Mouse (Mus musculus): ENCODE data around the gene Scube2. TPM values are rescaled to one million over a fixed set of nuclear protein-coding genes. Genes with fewer than 3 reads are reported as not detected.

Scube2 gene
- polyA plus RNA-seq, 1 experiment, result 0.35 TPM

- Histone ChIP-seq H3K4me3 (ENCODE audit: insufficient read depth, low read length) (no peak overlapping the region), H3K4me1 (ENCODE audit: control insufficient read depth, insufficient read depth, low read length) (no peaks in the 10 kb centered on the region), H3K27ac (ENCODE audit: insufficient read depth, low read length) (no peak overlapping the region)
- TF ChIP-seq CTCF (IDR thresholded peaks at IDR 0.05; ENCODE audit: extremely low read depth, insufficient read depth, low read length) (no peak), POLR2A (IDR thresholded peaks at IDR 0.05; ENCODE audit: extremely low read depth, insufficient read depth, low read length) (no peak)
Observed at GRCm38 (mm10) chr7:109807616-109808485, 57.6 kb downstream of the Scube2 start.

GRCm38 (mm10) chr7:109804843-109805242 lies 60.6 kb downstream of the Scube2 start:
- Histone ChIP-seq H3K4me3 (ENCODE audit: insufficient read depth, low read length) (no peak overlapping the region), H3K27ac (ENCODE audit: insufficient read depth, low read length) (no peak overlapping the region), H3K4me1 (ENCODE audit: control insufficient read depth, insufficient read depth, low read length) (no peaks in the 10 kb centered on the region)
- TF ChIP-seq POLR2A (IDR thresholded peaks at IDR 0.05; ENCODE audit: extremely low read depth, insufficient read depth, low read length), result no peak
- TF ChIP-seq CTCF (IDR thresholded peaks at IDR 0.05; ENCODE audit: extremely low read depth, insufficient read depth, low read length), result peak; percentile 47

GRCm38 (mm10) chr7:109804355-109804754 lies 61.1 kb downstream of the Scube2 start:
- H3K4me3 ChIP-seq (ENCODE audit: insufficient read depth, low read length), result no peak overlapping the region
- H3K27ac ChIP-seq (ENCODE audit: insufficient read depth, low read length), result no peak overlapping the region
- TF ChIP-seq CTCF (IDR thresholded peaks at IDR 0.05; ENCODE audit: extremely low read depth, insufficient read depth, low read length) (no peak), POLR2A (IDR thresholded peaks at IDR 0.05; ENCODE audit: extremely low read depth, insufficient read depth, low read length) (no peak)
- H3K4me1 ChIP-seq (ENCODE audit: control insufficient read depth, insufficient read depth, low read length), result no peaks in the 10 kb centered on the region

- Histone ChIP-seq H3K27ac (ENCODE audit: insufficient read depth, low read length) (no peak overlapping the region), H3K4me3 (ENCODE audit: insufficient read depth, low read length) (no peak overlapping the region), H3K4me1 (ENCODE audit: control insufficient read depth, insufficient read depth, low read length) (no peaks in the 10 kb centered on the region)
- TF ChIP-seq CTCF (IDR thresholded peaks at IDR 0.05; ENCODE audit: extremely low read depth, insufficient read depth, low read length) (no peak), POLR2A (IDR thresholded peaks at IDR 0.05; ENCODE audit: extremely low read depth, insufficient read depth, low read length) (no peak)
Observed at GRCm38 (mm10) chr7:109803516-109803915, 62.0 kb downstream of the Scube2 start.

GRCm38 (mm10) chr7:109800626-109801025 lies 64.9 kb downstream of the Scube2 start:
- Histone ChIP-seq H3K4me1 (ENCODE audit: control insufficient read depth, insufficient read depth, low read length) (no peaks in the 10 kb centered on the region), H3K4me3 (ENCODE audit: insufficient read depth, low read length) (no peak overlapping the region), H3K27ac (ENCODE audit: insufficient read depth, low read length) (no peak overlapping the region)
- TF ChIP-seq CTCF (IDR thresholded peaks at IDR 0.05; ENCODE audit: extremely low read depth, insufficient read depth, low read length) (no peak), POLR2A (IDR thresholded peaks at IDR 0.05; ENCODE audit: extremely low read depth, insufficient read depth, low read length) (no peak)

- Histone ChIP-seq H3K27ac (ENCODE audit: insufficient read depth, low read length) (no peak overlapping the region), H3K4me1 (ENCODE audit: control insufficient read depth, insufficient read depth, low read length) (no peaks in the 10 kb centered on the region), H3K4me3 (ENCODE audit: insufficient read depth, low read length) (no peak overlapping the region)
- no peak for TF ChIP-seq POLR2A (IDR thresholded peaks at IDR 0.05; ENCODE audit: extremely low read depth, insufficient read depth, low read length)
- TF ChIP-seq CTCF (IDR thresholded peaks at IDR 0.05; ENCODE audit: extremely low read depth, insufficient read depth, low read length), result no peak
Observed at GRCm38 (mm10) chr7:109799168-109799567, 66.3 kb downstream of the Scube2 start.

GRCm38 (mm10) chr7:109795564-109795963 lies 69.9 kb downstream of the Scube2 start:
- TF ChIP-seq CTCF (IDR thresholded peaks at IDR 0.05; ENCODE audit: extremely low read depth, insufficient read depth, low read length) (no peak), POLR2A (IDR thresholded peaks at IDR 0.05; ENCODE audit: extremely low read depth, insufficient read depth, low read length) (no peak)
- no peaks in the 10 kb centered on the region for H3K4me1 ChIP-seq (ENCODE audit: control insufficient read depth, insufficient read depth, low read length)
- H3K27ac ChIP-seq (ENCODE audit: insufficient read depth, low read length), result no peak overlapping the region
- no peak overlapping the region for H3K4me3 ChIP-seq (ENCODE audit: insufficient read depth, low read length)

GRCm38 (mm10) chr7:109794556-109794955 lies 70.9 kb downstream of the Scube2 start:
- no peak for TF ChIP-seq POLR2A (IDR thresholded peaks at IDR 0.05; ENCODE audit: extremely low read depth, insufficient read depth, low read length)
- no peak for TF ChIP-seq CTCF (IDR thresholded peaks at IDR 0.05; ENCODE audit: extremely low read depth, insufficient read depth, low read length)
- Histone ChIP-seq H3K4me1 (ENCODE audit: control insufficient read depth, insufficient read depth, low read length) (no peaks in the 10 kb centered on the region), H3K4me3 (ENCODE audit: insufficient read depth, low read length) (no peak overlapping the region), H3K27ac (ENCODE audit: insufficient read depth, low read length) (no peak overlapping the region)

- Histone ChIP-seq H3K27ac (ENCODE audit: insufficient read depth, low read length) (no peak overlapping the region), H3K4me3 (ENCODE audit: insufficient read depth, low read length) (no peak overlapping the region), H3K4me1 (ENCODE audit: control insufficient read depth, insufficient read depth, low read length) (no peaks in the 10 kb centered on the region)
- TF ChIP-seq POLR2A (IDR thresholded peaks at IDR 0.05; ENCODE audit: extremely low read depth, insufficient read depth, low read length) (no peak), CTCF (IDR thresholded peaks at IDR 0.05; ENCODE audit: extremely low read depth, insufficient read depth, low read length) (peak; percentile 70)
Observed at GRCm38 (mm10) chr7:109792759-109793158, 72.7 kb downstream of the Scube2 start.

GRCm38 (mm10) chr7:109790818-109791217 lies 74.7 kb downstream of the Scube2 start:
- no peak overlapping the region for H3K27ac ChIP-seq (ENCODE audit: insufficient read depth, low read length)
- TF ChIP-seq CTCF (IDR thresholded peaks at IDR 0.05; ENCODE audit: extremely low read depth, insufficient read depth, low read length) (no peak), POLR2A (IDR thresholded peaks at IDR 0.05; ENCODE audit: extremely low read depth, insufficient read depth, low read length) (no peak)
- no peak overlapping the region for H3K4me3 ChIP-seq (ENCODE audit: insufficient read depth, low read length)
- H3K4me1 ChIP-seq (ENCODE audit: control insufficient read depth, insufficient read depth, low read length), result no peaks in the 10 kb centered on the region
